Mouse (Mus musculus): ENCODE measurements at regions not wholly inside any gene's neighbourhood (a gene's known extent, or its start where the extent isn't known, plus 50 kb on each side); places are given as distances from the start of the nearest gene placed in this dataset.

- DNase-seq (no peak), ATAC-seq (no peak)
- WGBS, result 87% methylated on average over 5 of the region's 5 CpGs
- H3K9ac ChIP-seq, result no peak overlapping the region
- H3K27me3 ChIP-seq (ENCODE audit: insufficient read depth, low read length), result no peaks in the 10 kb centered on the region
- no peaks in the 10 kb centered on the region for H3K4me1 ChIP-seq (ENCODE audit: insufficient read depth)
- no peak for TF ChIP-seq CTCF (IDR thresholded peaks at IDR 0.05; ENCODE audit: low read depth)
- no peak overlapping the region for H3K4me3 ChIP-seq (ENCODE audit: low read depth, low read length)
- no peaks in the 10 kb centered on the region for H3K36me3 ChIP-seq (ENCODE audit: insufficient read depth)
- no peak overlapping the region for H3K27ac ChIP-seq (ENCODE audit: low read depth, low read length)
- H3K9me3 ChIP-seq (ENCODE audit: low read length), result no peaks in the 10 kb centered on the region
- no peak overlapping the region for H3K4me2 ChIP-seq (ENCODE audit: low read depth)
These were observed 143.8 kb upstream of the Tmem164 start for GRCm38 (mm10) chrX:142537259-142537963.

- Histone ChIP-seq H3K36me3 (ENCODE audit: insufficient read depth) (no peaks in the 10 kb centered on the region), H3K4me1 (ENCODE audit: insufficient read depth) (no peaks in the 10 kb centered on the region), H3K4me3 (ENCODE audit: low read depth, low read length) (no peak overlapping the region), H3K27ac (ENCODE audit: low read depth, low read length) (no peak overlapping the region), H3K9ac (no peak overlapping the region), H3K27me3 (ENCODE audit: insufficient read depth, low read length) (no peaks in the 10 kb centered on the region), H3K9me3 (ENCODE audit: low read length) (no peaks in the 10 kb centered on the region), H3K4me2 (ENCODE audit: low read depth) (peak overlapping the region; percentile 24; the same call in 1 of the 2 replicates)
- ATAC-seq (peak; percentile 87), DNase-seq (peak; percentile 83)
- TF ChIP-seq CTCF (IDR thresholded peaks at IDR 0.05; ENCODE audit: low read depth), result peak; percentile 85
- 20% methylated on average over 7 of the region's 7 CpGs for WGBS
These were observed 140.9 kb upstream of the Tmem164 start for GRCm38 (mm10) chrX:142540264-142540663.

GRCm38 (mm10) chrX:142552196-142552595 lies 129.0 kb upstream of the Tmem164 start:
- 81% methylated on average over 4 of the region's 4 CpGs for WGBS

GRCm38 (mm10) chrX:142554161-142554560 lies 127.0 kb upstream of the Tmem164 start:
- H3K27me3 ChIP-seq (ENCODE audit: insufficient read depth, low read length), result no peaks in the 10 kb centered on the region
- no peaks in the 10 kb centered on the region for H3K4me1 ChIP-seq (ENCODE audit: insufficient read depth)
- no peak overlapping the region for H3K27ac ChIP-seq (ENCODE audit: low read depth, low read length)
- no peaks in the 10 kb centered on the region for H3K36me3 ChIP-seq (ENCODE audit: insufficient read depth)
- DNase-seq (peak; percentile 48), ATAC-seq (peak; percentile 48; the same call in 1 of the 2 replicates)
- H3K4me3 ChIP-seq (ENCODE audit: low read depth, low read length), result no peak overlapping the region
- TF ChIP-seq CTCF (IDR thresholded peaks at IDR 0.05; ENCODE audit: low read depth), result peak; percentile 72
- no peak overlapping the region for H3K9ac ChIP-seq
- H3K9me3 ChIP-seq (ENCODE audit: low read length), result no peaks in the 10 kb centered on the region
- WGBS, result 22% methylated on average over 5 of the region's 5 CpGs
- no peak overlapping the region for H3K4me2 ChIP-seq (ENCODE audit: low read depth)

More at GRCm38 (mm10) chrX:142552196-142552595, 129.0 kb upstream of the Tmem164 start:
- Histone ChIP-seq H3K27ac (ENCODE audit: low read depth, low read length) (no peak overlapping the region), H3K4me1 (ENCODE audit: insufficient read depth) (no peaks in the 10 kb centered on the region), H3K4me3 (ENCODE audit: low read depth, low read length) (no peak overlapping the region), H3K27me3 (ENCODE audit: insufficient read depth, low read length) (no peaks in the 10 kb centered on the region), H3K9ac (no peak overlapping the region), H3K4me2 (ENCODE audit: low read depth) (no peak overlapping the region), H3K36me3 (ENCODE audit: insufficient read depth) (no peaks in the 10 kb centered on the region), H3K9me3 (ENCODE audit: low read length) (no peaks in the 10 kb centered on the region)
- no peak for DNase-seq
- ATAC-seq, result no peak
- TF ChIP-seq CTCF (IDR thresholded peaks at IDR 0.05; ENCODE audit: low read depth), result no peak

GRCm38 (mm10) chrX:142557496-142557895 lies 123.7 kb upstream of the Tmem164 start:
- no peak for TF ChIP-seq CTCF (IDR thresholded peaks at IDR 0.05; ENCODE audit: low read depth)
- no peak for ATAC-seq
- H3K27ac ChIP-seq (ENCODE audit: low read depth, low read length), result no peak overlapping the region
- no peak overlapping the region for H3K9ac ChIP-seq
- no peaks in the 10 kb centered on the region for H3K27me3 ChIP-seq (ENCODE audit: insufficient read depth, low read length)
- no peak for DNase-seq
- H3K36me3 ChIP-seq (ENCODE audit: insufficient read depth), result no peaks in the 10 kb centered on the region
- no peaks in the 10 kb centered on the region for H3K4me1 ChIP-seq (ENCODE audit: insufficient read depth)
- H3K9me3 ChIP-seq (ENCODE audit: low read length), result no peaks in the 10 kb centered on the region
- no peak overlapping the region for H3K4me3 ChIP-seq (ENCODE audit: low read depth, low read length)
- 76% methylated on average over 5 of the region's 5 CpGs for WGBS
- no peak overlapping the region for H3K4me2 ChIP-seq (ENCODE audit: low read depth)

GRCm38 (mm10) chrX:142560209-142560912 lies 120.8 kb upstream of the Tmem164 start:
- ATAC-seq (no peak), DNase-seq (no peak)

GRCm38 (mm10) chrX:142561788-142562187 lies 119.4 kb upstream of the Tmem164 start:
- Histone ChIP-seq H3K9ac (no peak overlapping the region), H3K4me3 (ENCODE audit: low read depth, low read length) (no peak overlapping the region), H3K27me3 (ENCODE audit: insufficient read depth, low read length) (no peaks in the 10 kb centered on the region), H3K4me1 (ENCODE audit: insufficient read depth) (no peaks in the 10 kb centered on the region), H3K27ac (ENCODE audit: low read depth, low read length) (no peak overlapping the region), H3K9me3 (ENCODE audit: low read length) (no peaks in the 10 kb centered on the region), H3K36me3 (ENCODE audit: insufficient read depth) (no peaks in the 10 kb centered on the region), H3K4me2 (ENCODE audit: low read depth) (no peak overlapping the region)
- DNase-seq, result no peak
- TF ChIP-seq CTCF (IDR thresholded peaks at IDR 0.05; ENCODE audit: low read depth), result no peak
- WGBS, result 74% methylated on average over 5 of the region's 5 CpGs
- ATAC-seq, result no peak

More at GRCm38 (mm10) chrX:142560209-142560912, 120.8 kb upstream of the Tmem164 start:
- Histone ChIP-seq H3K4me2 (ENCODE audit: low read depth) (no peak overlapping the region), H3K9me3 (ENCODE audit: low read length) (no peaks in the 10 kb centered on the region), H3K27me3 (ENCODE audit: insufficient read depth, low read length) (no peaks in the 10 kb centered on the region), H3K27ac (ENCODE audit: low read depth, low read length) (no peak overlapping the region), H3K4me1 (ENCODE audit: insufficient read depth) (no peaks in the 10 kb centered on the region), H3K9ac (no peak overlapping the region), H3K4me3 (ENCODE audit: low read depth, low read length) (no peak overlapping the region), H3K36me3 (ENCODE audit: insufficient read depth) (no peaks in the 10 kb centered on the region)
- 76% methylated on average over 2 of the region's 2 CpGs for WGBS
- TF ChIP-seq CTCF (IDR thresholded peaks at IDR 0.05; ENCODE audit: low read depth), result no peak
